Mouse (Mus musculus) MEL-GATA-1-ER (cell line): ENCODE results near the gene Impdh2.

Experiments
- DNase-seq: peaks from one replicate; pipeline ENCODE4 v3.0.0-alpha.2; 2012; ENCODE audit warnings: low read depth; ENCODE audit errors: extremely low read depth

Gene Impdh2

DNA sequence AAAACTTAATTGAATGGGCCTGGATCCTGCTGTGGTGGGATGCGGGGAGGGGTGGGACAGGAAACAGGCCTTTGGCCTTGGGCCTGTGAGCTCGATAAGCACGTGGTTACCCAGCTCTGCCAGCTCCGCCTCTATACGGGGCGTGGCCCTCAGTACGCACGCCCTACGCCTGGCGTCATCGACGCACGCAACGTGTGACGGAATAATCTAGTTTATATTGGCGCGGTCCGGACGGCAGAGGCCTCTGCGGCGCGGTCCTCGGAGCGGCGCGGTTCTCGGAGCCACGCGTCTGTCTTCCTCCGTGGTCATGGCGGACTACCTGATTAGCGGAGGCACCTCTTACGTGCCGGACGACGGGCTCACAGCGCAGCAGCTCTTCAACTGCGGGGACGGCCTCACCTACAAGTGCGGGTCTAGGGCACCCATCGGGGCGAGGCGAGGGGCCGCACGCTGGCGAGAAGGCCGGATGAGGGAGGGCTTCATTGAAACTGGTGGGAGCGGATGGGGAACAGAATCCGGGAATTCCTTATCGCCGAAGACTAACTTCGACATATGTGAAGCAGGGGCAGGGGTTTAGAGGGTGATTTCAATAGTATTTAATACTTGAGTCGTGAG is at the start of gene Impdh2:
Gene Impdh2 (plus strand): TSS at position 60 of the 615 bp plus-strand sequence.
- peak; percentile 97 for DNase-seq

DNA sequence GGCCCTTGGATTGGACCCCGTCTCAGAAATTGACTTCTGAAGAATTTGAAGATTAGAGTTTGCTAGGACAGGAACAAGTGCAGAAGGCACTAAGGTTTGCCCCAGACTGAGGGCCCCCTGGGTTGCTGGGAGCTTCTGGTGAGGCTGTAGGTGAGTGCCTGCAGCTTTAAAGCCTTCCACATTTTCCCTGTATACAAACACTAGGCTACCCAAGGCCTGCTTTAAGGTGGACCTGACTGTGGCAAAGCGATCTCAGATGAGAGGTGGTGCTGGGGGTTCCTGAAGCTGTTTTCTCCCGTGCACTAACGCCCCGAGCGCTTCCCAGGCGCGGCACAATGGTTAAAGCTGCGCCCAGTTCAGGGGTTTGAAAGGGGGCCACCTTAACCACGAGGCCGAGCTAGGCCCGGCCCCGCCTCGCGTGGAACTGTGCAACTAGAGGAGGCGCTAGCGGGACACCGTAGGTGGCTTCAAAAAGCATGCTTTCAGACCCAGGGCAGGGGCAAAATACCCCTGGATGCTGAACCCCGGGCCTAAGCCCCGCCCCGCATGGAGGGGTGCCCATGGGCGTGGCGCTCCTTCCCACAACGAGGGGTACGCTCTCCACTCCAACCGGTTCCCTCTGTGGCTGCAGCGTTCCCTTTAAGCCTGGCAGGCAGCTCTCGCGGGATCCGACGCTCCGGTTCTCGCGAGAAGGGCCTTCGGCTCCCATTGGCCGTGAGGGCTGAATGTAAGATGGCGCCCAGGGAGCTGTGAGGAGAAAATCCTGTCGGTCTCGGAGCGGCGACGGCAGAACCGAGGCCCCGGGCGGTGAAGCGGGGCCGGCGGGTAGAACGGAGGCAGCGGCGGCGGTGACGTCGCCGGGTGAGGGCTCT is 43.5 kb upstream of the Impdh2 start, which contains the start of gene Qrich1:
Gene Qrich1 (plus strand): TSS at position 427 of the 872 bp plus-strand sequence.
- DNase-seq, result peak; percentile 95

DNA sequence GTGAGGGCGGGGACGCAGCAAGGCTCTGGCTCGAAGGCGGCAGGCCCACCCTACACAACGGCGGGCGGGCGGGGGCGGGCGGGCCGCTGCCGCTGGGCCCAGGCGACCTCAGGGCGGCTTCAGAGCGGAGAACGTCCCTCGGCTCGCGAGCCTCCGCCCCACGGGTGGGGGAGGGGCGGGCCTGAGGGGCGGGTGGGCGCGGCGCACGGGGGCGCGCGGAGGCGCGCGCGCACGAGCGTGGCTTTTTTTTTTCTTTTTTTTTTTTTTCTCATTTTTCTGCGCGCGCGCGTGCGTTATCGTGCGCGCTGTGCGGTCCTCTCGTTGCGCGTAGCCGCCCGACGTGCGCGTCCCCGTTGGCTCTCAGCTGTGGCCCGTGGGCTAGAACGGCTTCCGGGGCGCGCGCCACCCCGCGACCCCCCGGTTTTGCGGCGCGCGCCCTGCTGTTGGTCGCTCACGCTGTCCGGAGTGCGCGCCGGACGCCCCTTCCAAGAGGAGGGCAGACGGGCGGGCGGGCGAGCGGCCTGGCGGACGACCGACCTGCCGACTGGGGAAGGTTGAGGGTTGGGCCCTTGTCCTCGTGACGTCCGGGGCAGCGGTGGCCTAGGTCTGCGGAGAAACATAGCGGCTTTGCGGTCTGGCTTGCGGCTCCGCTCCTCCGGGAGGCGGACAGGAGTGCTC is 42.7 kb upstream of the Impdh2 start:
- peak; percentile 40 for DNase-seq

DNA sequence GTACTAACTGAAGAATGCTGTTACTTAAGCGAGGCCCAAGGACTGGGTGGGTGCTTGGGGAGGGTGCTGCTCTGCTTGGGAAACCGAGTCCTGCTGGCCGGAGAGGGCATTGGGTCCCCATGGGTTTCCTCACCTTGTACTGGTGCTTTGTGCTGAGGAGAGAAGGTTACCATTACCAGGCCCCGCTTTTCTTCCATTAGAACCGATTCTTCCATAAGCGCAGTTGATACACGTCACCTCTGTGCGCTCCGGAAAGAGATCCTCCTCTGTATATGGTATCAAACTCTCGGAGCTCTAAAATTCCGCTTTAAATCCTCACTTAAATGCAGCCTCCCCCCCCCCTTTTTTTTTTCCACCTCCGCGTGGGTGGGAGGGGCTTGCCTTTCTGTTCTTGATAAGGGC is 42.2 kb upstream of the Impdh2 start:
- DNase-seq, result peak; percentile 78

DNA sequence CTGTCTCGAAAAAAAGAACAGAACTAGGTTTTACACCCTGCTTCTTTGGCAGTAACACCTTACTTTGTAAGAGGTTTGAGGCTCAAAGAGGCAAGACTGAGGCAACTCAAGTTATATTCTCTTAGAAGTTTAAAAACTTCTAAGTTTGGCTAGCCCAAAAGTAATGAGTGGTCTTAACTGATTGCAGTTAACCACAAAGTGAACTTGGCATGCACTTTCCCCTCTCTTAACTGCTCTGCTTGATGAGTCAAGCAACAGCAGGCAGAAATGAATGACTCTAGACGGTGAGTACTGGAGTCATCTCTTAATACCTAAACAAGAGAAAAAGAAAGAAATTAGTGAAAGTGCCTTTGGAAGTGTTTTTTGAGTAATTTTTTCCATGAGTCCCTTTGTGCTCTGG is 38.5 kb upstream of the Impdh2 start:
- DNase-seq, result peak; percentile 27

DNA sequence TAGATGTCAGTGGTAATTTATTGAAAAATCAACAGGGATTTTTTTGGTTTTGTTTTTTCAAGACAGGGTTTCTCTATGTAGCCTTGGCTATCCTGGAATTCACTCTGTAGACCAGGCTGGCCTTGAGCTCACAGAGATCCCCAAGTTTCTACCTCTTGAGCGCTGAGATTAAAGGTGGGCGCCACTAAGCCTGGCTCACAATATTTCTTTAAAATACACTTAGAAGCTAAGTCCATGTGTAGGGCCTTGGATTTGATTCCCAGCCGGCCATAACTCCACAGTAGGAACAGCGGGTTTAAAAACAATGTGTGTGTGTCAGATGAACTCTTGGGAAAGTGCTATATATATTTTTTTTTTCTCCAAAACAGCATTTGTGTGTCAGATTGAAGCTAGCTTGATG is 36.7 kb upstream of the Impdh2 start:
- no peak for DNase-seq

DNA sequence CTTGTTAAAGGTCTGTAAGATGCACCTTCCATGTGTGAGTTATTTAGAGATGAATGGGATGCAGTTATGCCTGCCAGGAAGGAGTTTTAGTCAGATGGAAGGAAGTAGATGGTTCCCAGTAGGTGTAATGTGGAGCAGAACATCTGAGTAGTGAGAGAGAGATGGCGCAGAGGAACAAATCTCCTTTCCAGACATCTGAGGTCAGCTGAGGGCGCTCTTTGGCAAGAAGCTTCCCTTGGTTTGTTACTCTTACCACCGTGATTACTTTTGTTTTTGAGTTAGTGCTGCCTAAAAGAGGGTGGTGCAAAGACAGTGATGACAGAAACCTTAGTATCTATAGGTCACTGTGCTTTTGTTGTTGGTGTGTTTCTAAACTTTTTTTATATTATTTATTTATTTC is 34.7 kb upstream of the Impdh2 start:
- no peak for DNase-seq

DNA sequence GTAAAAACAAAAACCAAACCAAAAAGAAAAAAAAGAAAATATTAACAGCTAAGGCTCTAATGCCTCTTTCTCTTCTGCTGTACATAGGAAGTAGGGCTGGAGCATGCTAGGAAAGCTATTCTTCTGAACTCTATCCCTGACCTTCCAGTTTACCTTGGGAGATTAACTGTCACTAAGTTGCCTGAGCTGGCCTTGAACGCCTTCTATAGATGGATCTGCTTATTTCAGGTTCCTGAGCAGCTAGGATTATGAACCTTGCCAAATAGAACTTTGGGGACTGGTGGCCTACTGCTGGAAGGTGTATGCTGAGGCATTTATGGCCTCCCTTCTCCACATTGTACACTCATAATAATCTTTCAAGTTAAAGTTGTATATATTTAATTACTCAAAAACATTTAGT is 29.1 kb upstream of the Impdh2 start:
- no peak for DNase-seq

DNA sequence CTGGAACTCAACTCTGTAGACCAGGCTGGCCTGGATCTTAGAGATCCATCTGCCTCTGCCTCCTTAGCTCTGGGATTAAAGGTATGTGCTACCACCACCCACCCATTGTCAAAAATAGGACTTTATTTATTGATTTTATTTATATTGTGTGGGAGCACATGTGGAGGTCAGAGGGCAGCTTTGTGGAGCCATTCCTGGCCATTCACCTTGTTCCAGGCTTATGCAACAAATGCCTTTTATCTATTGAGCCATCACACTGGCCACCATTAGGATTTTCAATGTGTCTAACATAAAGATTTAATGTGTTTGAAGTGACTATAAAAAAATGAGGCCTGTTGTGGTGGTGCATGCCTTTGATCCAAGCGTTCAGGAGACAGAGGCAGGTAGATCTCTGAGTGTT is 28.6 kb upstream of the Impdh2 start:
- DNase-seq, result no peak

DNA sequence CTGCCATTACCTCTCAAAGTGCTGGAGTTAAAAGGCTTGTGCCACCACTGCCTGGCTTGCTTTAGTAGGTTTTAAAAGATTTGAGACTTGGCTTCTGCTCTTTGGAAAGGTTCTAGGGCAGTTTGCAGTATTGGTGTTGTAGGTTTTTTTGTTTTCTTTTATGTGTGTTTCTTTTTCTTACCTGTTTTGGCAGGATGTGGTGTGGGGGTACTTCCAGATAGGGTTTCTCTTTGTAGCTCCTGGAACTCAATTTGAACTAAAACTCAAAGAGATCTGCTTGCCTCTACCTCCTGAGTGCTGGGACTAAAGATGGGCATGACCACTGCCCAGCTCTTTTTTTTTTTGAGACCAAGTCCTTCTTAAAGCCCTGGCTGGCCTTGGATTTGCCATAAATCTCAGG is 19.2 kb upstream of the Impdh2 start:
- DNase-seq, result no peak

DNA sequence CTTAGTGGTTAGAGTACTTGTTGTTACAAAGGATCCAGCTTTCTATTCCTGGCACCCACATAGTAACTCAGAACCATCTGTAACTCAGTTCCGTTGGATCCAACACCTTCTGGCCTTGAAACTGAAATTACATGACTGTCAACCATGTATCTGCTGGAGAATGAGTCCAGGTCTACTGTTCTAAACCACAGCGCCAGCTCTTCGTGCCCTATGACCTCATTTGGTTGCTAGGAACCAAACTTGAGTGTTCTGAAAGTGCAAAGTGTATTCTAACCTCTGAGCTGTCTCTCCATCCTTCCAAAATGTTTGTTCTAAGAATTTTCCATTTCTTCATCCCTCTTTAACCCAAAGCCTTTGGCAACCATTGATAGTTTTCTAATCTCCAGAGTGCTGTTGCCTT is 14.1 kb upstream of the Impdh2 start:
- DNase-seq, result no peak

DNA sequence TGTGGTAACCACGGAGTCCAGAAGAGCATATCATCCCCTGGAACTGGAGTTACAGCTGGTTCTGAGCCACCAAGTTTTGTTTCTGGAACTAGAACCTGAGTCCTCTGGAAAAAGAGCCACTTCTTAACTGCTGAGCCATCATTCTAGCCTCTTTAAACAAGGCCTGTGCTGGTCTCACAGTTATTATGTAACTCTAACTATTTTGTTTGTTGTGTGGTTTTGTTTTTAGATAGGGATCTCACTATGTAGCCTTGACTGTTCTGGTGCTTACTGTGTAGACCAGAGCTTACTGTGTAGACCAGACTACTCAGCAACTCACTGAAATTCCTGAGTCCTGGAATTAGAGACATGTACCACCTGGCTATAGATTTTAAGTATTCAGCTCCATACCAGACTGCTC is 13.2 kb upstream of the Impdh2 start:
- DNase-seq, result no peak

DNA sequence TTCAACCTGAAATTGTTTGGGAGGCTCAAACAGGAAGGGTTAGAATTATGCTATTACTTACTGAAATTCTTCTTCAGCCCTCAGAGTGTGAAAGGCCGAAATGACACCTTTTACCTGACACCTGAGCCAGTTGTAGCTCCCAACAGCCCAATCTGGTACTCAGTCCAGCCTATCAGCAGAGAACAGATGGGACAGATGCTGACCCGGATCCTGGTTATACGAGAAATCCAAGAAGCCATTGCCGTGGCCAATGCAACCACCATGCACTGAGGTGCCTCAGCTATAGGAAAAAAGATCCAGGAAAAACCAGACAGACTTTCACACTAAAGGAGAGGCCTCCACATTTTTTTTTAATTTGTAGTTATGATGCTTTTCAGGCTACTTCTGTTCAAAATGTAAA is 917 bp upstream of the Impdh2 start:
- DNase-seq, result no peak

DNA sequence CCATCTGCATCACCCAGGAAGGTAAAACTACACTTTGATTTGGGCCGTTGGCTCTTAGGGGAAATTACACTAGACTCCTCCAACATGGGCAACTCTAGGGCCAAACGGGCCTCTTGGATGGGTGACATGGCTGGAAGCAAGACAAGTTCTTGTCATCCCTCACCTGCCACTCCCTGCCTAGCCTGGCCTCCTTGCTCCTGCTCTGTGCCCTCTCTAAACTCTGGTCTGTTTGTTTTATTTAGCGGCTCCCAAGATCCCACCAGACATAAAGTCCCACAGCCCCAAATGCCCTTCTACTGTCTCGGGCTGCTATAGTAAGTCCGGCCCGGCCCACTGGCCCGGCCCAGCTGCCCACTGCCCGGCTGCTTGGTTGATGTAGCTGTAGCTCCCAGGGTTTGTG is 3.6 kb downstream of the Impdh2 start:
- no peak for DNase-seq

DNA sequence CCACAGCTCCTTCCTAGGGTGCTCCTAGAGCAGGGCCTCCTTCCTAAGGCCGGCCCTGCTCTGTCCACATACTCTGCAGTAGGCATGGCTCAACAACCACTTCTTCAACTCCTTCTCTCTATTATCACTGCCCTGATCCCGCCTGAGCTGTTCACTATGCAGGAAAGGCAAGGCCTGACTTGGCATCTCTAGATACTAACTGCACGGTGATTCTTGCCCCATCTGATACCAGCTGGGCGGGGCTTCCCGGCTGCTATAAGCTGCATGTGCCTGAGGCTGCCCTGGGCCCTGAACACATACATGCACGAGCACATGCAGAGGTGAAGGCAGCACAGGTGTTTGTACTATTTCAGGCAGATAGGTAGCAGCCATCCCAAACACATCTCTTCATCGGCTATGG is 4.0 kb downstream of the Impdh2 start:
- DNase-seq, result no peak

DNA sequence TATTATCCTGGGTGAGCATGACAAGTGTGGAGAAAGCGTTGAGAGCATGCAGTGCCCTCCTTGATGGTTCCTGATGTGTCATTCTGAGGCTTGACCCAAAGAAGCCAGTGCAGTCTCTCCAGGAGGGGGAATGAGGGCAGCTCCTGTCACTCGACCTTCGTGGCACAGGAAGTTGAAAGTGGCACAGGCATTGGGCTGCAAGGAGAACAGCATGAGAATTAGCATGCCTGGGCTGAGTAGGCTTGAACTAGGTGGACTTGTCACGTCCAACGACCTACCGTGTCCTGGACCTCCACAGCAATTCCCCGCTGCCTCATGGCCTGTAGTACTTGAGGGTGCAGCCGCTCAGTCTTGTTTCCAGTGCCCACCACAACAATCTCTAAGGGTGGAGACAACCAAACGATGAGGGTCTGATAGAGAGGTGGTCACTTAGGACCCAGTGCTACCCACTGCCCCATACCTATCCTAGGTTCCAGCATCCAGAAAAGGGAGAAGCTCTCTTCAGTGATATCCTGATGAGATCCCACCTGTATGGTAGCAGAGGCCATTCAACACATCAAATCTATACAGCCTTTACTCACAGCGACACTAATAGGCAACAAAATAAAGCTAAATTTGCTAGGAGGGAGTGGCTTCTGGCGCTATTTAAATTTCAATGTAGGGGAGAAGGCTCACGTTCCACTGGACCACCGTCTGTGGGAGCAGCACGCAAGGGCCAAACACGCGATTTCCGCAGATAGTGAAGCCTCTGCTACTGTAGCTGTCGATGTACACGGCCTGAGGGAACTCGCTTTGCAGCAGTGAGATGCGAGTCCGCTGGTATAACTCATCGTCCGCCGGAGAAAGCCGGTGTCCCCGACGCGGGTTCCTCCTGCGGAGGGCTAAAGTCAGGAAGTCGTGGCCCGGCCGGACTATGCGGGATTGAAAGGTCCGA is 6.1 kb downstream of the Impdh2 start:
- DNase-seq, result no peak

DNA sequence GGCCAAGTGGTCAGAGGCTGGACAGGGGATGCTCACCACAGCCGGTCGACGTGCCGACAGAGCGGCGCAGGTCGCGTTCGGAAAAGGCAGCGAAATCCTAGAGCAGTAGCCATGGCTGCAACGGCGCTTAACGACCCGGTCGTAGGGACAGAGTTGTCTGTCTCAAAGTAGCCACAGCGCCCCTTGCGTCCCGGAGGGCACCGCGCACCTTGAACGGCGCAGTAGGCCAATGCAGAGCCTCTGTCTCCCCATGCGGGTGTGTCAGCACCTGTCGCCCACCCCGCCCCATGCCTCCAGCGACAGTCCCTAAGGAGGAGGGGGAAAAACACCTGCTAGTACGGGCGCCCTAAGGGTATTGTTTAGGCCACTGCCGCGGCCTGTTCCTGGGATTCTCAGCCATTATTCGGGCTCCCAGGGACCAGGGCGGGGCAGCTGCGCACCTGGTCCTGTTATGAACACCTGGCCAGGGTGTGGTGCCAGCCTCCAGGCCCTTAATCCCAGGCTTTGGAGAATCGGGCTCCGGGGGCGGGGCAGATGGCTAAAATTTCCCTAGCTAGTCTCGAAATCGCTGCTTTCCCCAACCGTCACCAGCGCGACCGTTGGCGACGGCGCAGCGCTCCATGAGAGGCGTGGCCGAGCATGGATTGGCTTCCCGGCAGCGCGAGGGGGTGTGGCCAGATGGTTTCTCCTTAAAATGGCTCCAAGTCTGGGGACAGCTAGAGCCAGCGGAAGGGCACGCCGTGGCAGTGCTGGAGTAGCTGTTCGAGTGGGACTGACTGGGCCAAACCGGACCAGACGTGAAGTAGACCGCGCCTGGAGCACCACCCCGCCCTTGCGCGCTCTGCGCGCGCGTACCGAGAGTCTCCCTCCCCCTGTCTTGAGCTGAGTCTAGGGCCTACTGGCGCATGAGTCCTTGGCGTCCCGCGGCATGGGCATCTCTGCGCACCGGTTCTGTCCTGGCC is 7.0 kb downstream of the Impdh2 start, which contains the start of gene Ndufaf3:
Gene Ndufaf3 (minus strand): TSS at position 620 of the 962 bp plus-strand sequence.
- DNase-seq, result peak; percentile 89

DNA sequence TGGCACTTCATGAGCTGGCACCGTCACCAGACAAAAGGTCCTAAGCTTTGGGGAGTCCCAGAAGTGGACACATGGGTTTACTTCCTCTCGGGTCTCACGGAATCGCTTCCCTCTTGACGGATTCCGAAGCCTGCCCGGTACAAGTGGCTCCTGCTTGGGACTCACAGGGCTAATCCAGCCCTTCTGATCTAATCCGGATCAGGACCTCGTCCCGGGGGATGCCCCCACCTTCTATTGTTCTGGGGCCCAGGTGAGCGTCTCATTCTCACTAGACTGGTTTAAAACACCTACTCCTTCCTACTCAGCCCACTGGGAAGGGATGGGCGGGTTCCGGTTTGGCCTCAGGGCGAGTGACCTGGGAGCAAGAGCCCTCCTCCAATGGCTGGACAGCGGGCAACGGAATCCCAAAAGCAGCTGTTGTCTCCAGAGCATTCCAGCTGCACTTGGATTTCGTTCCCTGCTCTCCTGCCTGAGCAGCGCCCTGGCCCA is 7.9 kb downstream of the Impdh2 start:
- peak; percentile 41 for DNase-seq

DNA sequence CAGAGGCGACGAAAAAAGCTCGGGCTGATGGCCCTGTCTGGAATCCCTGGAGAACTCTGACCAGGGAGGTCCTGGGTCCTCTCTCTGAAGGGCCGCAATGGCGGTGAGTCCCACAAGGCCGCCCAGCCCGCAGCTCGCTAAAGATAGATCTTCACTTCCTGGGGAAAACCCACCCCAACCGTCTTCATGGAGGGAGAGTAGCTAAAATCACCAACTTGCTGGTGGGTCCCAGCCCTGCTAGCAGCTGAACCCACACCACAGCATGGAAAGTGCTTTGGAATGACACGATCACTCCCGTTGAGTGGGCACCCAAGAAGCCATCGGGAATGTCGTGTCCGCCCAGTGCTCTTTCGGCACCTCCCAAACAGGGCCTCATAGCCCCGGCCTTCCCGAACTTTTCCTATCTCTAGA is 8.4 kb downstream of the Impdh2 start:
- DNase-seq, result no peak
